Mouse (Mus musculus) adrenal gland (tissue): ENCODE results near the gene B3galt1.

ENCODE experiments used
- intact Hi-C: fragments of 180-260 bp; cut with DNase I; formaldehyde crosslinking; loops from one replicate; pipeline ENCODE4 v1.15.1; 2025
- long read RNA-seq, 2 experiments: library from polyadenylated mRNA; unstranded; transcript quantifications; one replicate each; pipeline ENCODE4 v2.0.0; 2020; ENCODE audit warnings: borderline replicate concordance in 1 of 2; ENCODE audit not compliant: insufficient replicate concordance in 1 of 2

Gene B3galt1
- long read RNA-seq, experiment 1, partial matches to known transcripts: 1 of 4 reads
- long read RNA-seq, experiment 1, other reads (novel, unspliced or antisense): 3 of 4 reads
- long read RNA-seq, experiment 2, partial matches to known transcripts: 1 of 1 reads
- long read RNA-seq, experiment 2, other reads (novel, unspliced or antisense): 0 of 1 reads

DNA sequence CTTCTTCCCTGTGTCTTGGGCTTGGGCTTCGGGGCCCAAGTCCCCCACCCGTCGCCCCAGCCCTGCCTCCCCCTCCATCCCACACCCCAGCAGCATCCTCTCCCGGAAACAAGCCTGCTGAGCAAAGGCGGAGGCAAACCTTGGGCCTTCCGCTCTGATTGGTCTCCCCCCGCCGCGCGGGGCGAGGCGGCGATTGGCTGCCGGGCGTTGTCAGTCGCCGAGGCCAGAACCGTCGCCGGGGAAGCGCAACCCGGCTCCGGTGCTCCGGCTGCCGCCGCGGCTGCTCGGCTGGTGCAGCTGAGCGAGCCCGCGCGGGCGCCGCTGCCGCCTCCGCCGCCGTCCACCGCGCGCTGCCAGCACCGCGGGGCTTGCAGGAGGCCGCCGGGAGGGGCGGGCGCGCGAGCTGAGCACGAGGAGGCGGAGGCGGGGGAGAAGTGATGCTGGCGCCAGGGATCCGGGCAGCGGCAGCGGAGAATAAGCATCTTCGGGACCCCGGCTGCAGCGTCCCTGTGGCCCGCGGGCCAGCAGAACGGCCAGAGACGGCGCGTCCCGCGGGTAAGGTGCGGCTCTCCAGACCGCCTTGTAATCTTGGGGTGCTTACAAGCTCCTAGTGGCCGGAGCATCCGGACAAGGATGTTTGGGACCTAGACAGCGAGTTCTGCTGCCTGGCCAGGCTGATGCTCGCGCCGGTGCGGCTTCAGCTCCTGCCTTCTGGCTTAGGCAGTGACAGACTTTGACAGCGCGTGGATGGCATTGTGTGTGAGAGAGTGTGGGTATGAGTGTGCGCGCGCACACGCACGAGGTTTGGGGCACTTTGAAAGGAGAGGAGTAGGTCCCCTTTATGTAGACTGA lies at the start of gene B3galt1:
TSS of gene B3galt1 (plus strand) at position 392 of the 852 bp plus-strand sequence.
- intact Hi-C loops: no loop called here

DNA sequence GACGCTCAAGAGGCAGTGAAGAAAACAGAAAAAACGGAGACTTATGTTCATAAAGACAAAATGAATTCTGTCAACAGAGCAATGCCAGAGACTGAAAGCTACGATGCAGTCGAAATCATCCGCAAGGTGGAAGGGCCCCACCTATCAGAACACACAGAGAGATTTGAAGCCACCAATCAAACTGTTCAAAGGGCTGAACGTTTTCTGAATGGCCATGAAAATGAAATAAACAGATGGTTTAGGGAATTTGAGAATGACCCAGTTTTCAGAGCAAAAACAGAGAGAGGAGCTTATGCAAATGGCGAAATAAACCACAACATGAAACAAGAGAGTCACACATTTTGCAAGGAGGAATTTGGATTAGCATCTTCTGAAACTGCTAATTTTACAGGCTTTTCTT lies 49.3 kb upstream of the B3galt1 start:
- intact Hi-C loops: no loop called here

DNA sequence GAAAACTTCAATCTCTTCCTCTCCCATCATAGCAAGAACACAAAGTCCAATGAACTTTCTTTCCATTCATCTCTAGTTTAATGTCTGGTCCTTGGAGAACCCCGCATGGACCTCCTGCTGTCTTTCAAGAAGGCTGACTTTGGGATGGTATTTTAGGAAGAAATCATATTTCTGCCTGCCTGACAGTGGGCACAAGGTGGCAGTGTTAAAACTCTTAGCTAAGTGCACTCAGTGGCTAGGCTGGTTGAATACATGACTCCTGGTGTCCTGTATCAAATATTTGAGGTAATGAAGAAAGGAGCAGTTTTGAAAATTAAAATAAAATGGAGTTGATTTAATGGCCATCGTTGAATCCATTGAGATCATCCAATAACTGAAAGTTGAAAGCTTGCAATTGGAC lies 30.3 kb upstream of the B3galt1 start:
- intact Hi-C loops: no loop called here

DNA sequence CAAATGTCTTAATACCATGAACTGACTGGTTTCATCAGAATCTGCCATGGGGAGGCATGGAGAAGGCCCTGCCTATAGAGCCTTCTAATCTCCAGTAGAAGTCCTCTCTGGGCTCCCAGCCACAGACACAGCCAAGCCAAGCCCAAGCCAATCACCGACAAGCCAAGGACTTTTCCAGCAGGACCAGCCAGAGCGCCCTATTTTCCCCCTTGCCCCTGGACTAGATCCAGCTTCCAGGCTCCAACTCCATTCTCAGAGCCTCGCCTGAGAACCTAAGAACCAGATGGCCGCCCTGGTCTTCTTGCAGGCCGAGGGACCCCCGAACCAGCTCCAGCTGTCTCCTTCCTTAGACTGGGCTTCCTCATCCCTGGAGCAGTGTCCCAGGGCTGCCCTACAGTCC lies 26.2 kb upstream of the B3galt1 start:
- intact Hi-C loops: no loop called here

DNA sequence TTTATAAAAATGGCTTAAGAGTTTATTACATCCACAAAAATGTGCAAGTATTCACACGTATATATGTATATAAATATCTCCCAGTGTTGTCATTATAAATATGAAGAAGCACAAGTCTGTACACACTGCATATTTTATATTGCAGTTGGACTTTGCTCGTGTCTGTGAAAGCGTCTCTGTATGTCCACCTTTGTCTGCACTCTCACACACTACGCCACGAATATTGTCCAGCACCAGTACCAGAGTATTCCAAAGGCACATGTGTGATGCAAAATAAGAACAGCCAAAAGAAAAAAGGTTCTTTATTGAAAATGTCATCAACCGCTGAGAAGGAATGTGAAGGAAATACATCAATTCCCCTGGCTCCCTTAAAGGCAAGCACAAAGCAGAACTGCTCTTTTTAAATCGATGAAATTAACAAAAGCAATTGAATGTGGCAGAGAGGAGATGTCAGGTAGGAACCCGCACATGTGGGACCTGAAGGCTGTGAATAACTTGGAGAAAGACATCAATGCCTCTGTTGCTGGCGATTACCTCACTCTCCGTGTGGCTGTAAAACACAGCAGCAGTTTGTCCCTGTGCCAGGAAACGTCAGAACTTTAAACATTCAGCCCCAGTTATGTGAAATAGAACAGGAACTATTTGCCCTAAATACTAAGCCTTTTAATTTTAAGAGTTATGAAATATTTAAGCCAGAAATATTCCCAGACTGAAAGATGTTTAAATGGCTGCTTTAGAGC lies 23.5 kb upstream of the B3galt1 start:
- intact Hi-C loops: no loop called here

DNA sequence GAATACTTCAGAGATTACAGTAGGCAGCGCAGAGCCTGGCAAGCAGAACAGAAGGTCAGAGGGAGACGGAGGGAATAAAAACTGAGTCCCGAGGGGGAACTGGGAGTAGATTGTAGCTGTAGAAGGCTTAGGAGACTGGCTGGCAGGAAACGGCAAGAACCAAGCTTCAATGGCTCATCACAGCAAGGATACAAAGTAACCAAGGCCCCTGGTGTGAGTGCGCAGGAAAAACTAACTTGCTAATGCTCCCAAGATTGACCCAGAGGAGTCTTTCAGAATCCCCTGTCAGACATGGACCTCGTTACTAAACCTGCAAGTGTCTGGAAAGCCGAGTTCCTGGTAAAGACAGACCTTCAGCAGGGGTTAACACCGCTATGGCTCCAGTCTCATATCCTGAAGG lies 21.2 kb upstream of the B3galt1 start:
- intact Hi-C loops: no loop called here

DNA sequence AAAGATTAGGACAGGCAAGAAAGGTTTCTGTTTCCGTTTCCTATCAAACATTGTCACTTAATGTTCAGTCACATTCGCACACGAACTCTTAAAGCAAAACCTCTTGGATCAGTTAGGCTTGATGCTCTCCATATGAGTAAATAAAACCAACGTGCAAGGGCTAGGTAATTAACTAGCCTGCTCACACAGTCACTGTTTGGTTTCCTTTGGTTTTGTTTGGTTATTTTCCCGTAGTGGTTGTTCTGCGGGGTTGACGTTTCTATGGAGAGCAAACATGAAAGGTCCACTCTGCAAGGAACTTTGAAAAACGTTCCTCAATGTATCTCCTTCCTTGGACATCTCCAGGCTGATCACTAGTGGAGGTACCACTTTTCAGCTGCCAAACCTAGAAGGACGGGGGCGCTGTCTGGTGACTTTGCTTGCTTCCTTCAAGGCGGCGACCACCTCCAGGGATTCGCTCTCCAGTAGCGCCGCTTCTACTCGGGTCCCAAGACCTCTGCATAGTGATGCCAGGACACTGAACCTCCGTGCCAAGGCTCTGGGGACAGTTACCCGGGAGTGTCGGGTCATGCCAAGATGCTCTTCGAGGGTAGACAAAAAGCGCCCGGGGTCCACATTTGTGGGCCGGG lies 706 bp upstream of the B3galt1 start:
- intact Hi-C loops: no loop called here

DNA sequence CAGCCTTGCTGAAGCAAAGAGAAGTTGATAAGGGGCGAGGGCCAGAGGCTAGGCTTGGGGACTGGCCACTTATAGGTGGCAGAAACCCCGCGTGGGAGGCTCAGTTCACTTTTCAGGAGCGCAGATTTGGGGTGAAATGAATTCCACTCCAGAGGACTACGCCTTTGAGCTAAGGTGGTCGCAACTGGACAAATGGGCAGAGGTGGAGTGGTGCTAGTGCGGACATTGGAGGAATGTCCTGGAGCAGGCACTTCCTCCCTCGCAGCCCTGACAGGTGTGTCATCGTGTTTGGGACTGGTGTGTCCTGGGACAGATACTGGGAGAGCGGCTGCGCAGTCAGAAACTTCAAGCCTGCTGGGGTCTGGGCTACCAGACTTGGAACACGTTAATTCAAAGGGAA lies 895 bp downstream of the B3galt1 start:
- intact Hi-C loops: no loop called here

DNA sequence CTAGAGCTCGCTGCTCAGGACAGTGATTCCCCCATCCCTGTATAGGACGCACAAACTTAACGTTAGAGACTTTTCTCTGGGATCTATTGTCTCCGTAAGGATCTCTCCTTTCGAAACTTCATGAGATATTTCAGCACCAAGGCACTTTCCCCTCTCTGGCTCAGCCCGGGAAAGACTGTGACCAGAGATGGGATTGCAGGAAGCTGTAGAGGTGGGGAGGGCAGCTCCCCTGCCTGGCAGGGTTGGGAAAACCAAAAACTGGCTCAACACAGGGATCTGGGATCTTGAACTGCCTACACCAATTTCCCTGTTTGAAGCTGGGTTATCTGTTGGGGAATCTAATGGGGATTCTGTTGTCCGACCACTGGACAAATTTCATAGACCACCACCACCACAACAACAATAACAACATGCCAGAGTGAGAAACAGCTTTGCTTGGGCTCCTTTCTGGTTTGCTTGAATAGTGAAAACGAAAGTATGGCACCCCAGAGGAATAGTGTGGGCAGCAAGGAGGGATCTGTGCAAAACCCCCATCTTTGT lies 1.5 kb downstream of the B3galt1 start:
- intact Hi-C loops: no loop called here

DNA sequence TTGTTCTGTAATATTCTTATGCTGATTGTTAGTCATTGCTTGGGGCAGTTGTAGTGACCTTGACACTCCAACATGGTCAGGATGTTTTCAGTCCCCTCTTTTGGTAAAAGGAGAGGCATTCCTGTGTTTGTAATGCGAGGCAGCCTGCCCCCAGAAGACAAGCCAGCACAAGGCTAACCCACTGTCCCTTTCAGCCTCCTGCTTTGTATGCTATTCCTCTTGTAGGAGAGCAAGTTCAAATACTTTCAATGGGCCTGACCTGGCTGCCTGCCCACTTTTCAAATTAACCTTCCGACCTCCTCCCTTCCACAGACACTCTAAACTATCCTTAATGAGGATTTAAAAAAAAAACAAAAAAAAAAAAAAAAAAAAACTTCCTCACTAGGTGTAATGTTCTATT lies 11.0 kb downstream of the B3galt1 start:
- intact Hi-C loops: no loop called here

DNA sequence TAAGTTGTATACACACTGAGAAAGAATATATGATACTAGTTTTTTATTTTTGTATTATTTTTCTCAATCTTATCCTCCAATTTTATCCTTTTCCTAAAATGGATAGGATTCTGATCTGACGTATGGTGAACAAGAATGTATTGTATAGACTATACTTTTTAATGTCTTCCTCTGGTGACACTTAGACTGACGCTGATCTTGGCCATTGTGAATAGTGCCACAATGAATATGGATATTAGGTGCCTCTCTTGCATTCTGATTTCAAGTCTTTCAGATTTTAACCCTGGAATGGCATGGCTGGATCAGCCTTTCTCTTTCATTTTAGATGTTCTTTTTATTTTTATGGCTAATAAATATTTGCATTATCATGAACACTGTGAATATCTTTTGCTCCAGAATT lies 17.4 kb downstream of the B3galt1 start:
- intact Hi-C loops: no loop called here

DNA sequence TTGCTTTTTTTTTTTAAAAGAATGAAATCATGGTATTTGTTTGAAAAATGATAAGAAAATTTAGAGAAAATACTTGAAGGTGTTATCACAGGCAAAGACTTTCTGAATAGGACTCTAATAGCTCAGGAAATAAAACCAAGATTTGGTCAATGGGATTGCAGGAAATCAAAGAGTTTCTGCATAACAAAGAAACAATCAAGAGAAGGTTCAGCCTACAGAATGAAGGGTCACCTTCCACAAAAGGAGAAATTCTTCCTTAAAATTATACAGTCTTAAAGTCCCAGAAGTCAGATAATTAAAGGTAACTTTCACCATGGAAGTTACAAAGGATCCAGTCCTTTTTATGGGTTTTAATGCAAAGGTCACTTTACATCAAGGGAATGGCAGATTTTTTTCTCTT lies 24.7 kb downstream of the B3galt1 start:
- intact Hi-C loops: no loop called here

DNA sequence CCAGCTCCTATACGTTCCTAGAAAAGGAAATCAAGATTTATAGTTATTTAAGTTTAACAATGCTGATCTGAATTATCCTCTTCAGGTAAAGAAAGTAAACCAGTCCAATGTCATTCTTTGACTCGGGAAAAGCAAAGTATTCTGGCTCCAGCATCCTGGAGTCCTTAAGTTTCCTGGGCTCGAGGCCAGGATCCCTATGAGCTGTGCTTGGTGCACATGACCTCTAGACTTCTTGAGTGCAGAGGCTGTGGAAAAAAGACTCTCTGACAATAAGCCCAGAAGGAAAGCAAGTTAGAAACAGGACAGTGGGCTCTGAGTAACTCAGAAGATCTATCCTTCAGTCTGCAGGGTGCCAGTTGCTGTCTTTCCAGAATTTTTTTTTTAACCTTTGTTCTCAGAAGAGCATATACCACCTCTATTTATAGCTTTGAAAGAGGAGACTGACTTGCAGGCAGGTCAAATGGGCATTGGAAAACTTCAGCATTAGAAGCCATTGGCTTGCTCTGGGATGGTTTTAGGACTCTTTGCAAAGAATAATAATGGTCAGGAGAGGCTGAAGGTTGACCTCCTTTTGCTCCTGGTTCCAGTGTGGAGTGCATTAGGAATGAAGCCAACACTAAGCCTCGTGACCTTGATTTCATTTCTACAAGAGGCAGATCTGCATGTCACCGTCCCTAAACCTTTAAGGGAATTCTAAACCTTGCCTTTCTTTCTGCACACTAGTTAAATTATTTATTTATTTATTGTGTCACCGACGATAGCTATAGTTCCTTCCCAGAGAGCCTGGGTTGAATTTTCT lies 26.4 kb downstream of the B3galt1 start:
- intact Hi-C loops: no loop called here

DNA sequence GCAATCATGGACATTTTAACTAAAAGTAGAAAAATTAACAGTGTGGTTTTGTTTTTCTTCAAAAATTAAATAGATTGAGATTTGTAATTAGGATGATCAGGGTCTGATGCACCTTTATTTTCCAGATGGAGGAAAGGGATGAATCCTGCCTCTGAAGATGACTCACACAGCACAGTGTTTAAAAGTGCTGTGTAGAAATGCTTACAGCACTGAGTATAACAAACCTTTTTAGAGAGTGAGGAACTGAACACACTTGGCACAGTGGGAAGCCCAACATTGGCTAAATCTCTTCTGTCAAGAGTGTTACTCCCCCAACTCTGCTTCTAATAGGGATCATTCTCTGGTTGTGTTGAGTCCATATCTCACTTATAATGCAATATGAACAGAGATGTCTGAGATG lies 57.2 kb downstream of the B3galt1 start:
- intact Hi-C loops: no loop called here

DNA sequence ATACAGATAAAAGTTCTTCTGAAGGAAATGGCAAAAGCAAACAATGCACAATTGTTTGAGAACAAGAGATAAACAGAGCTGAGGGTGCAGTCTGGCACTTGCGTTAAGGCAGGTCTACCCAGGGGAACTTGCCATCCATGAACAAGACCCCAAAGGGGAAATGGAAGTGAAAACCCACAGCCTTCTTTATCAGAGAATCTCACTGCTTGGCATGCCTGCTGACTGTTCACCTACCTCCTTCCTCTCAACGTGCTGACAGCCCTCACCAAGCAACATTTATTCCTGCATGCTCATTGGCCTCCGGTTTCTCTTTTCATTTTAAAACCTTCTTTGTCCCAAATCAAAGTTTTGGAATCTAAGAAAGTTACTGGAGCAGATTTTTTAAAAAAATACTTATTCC lies 62.0 kb downstream of the B3galt1 start:
- intact Hi-C loops: no loop called here

DNA sequence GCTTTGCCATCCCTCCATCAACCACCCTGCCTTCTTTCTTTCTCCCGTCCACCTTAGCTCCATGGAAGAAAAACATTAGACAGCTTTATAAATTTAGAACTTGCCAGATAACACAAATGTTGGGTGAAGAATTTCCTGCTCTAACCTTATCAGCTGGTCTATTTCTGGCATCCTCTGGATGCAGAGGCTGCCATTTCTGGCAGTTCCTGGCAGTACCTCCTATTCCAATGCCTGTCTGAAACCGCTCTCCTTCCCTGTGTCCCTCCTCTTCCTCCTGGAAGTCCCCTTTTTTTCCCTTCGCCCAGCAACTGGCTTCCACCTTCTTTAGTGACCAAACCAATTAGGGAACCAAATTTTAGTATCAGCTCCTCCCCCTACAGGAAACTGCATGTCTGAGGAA lies 62.6 kb downstream of the B3galt1 start:
- intact Hi-C loops: no loop called here

DNA sequence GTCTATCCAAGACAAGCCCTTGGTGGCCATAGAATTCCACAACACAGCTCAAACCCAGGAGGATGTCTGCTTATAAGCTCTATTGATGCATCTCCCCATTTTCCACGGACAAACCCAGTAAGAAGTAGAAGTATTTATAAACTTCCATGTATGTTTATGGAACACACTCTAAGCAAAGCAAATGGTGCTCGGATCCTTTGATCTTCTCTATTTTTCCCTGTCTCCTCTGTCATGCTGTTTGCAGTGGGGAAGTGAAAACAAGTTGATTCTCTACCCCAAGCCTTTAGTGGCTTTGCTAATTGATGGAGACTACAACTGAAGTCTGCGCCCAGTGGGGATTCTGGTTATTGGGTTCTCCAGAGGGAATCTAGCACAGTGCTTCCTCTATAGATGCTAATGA lies 89.2 kb downstream of the B3galt1 start:
- intact Hi-C loops: no loop called here

DNA sequence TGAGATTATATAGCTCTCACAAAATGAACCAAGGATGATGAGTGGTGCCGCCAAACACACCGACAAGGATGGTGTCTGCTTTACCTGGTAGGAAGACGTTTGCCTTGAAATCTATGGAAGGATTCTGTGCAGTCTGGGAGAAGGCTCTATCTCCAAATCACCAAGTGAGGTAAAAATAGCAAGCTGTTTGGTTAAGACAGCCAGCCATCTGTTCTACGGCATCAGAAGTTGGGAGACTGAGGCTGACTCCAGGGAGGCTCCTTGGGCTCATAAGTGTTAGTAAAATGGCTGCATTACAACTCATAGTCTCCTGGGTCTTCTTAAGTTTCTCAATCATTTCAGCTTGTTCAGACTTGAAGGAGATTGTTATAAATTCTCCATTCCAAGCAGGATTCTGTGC lies 91.7 kb downstream of the B3galt1 start:
- intact Hi-C loops: no loop called here

DNA sequence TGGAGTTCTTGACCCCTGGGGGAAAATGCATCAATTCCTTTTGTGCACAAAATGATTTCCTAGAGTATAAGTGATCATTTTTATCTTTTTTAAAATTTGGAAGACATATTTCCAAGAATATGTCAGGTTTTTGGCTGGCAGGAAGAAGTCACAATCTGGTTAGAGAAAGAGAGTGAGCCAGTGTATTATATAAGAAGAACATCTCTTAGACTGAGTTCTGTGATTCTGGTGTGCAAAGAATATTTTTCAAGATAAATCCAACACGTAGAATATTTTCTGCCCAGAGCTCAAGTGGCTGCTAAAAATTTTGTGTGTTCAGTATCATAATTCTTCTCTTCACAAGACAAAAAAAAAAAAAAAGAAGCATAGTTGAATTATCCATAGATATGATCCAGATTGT lies 92.4 kb downstream of the B3galt1 start:
- intact Hi-C loops: no loop called here

DNA sequence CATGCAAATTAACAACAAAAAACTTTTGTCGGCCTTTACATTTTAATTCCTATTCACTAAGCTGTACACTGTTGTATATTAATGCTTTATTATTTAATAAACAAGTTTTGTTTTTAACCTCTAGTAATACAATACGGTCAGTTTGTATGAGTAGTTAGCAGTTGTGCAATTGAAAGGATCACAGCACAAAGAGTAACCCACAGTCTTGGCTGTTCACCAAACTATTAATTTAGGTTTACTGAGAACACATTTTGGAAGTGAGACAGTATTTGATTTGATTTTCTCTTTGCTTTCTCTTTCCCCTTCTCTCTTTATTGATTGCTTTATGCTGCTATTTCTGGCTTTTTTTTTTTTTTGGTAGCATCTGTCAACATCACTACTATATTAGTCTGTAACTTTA lies 106.0 kb downstream of the B3galt1 start:
- intact Hi-C loops: no loop called here

DNA sequence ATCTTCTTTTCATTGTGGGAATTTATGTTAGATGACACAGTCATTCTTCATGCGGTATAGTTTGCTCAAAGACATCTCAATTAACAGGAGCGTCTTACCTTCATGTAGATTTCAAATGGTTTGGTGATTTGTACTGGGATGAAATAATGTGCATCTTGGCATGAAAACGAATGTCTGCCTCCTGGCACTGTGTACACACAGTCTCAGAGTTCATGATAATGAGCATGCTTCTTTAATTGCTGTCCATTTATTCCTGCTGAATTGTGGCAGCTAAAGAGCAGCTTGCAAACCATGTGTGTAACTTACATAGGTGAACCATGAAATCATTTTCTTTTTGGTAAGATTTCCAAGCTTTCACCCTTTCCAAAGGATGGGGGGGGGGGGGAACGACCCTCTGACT lies 112.0 kb downstream of the B3galt1 start:
- intact Hi-C loops: no loop called here
